Mouse (Mus musculus) MEL (cell line): ENCODE measurements around the gene Ap1m1. TPM values are rescaled to one million over a fixed set of nuclear protein-coding genes. Genes with fewer than 3 reads are reported as not detected.

Experiments used
- DNase-seq: peaks from one replicate; pipeline ENCODE4 v3.0.0; 2011; ENCODE audit warnings: low read depth, low spot score
- H3K27ac ChIP-seq: 2 replicates; pipeline ENCODE4 v1.5.1; 2012; ENCODE audit warnings: low read depth, mild to moderate bottlenecking, control low read depth, low read length, moderate library complexity; ENCODE audit not compliant: control insufficient read depth
- H3K27me3 ChIP-seq, 2 experiments: fragments of 150-350 bp in 1 of 2; sonication (generic) in 1 of 2; 2 replicates each; pipeline ENCODE4 v1.6.1; 2012; ENCODE audit warnings: low read length in 2 of 2, mild to moderate bottlenecking in 2 of 2, improper control_type of control experiment in 1 of 2, moderate library complexity in 1 of 2; ENCODE audit not compliant: insufficient read depth in 2 of 2, control insufficient read depth in 1 of 2
- H3K36me3 ChIP-seq, 2 experiments: 2 replicates each; pipeline ENCODE4 v1.6.1; 2012 to 2014; ENCODE audit warnings: low read length in 2 of 2, improper control_type of control experiment in 1 of 2, inconsistent platforms in 1 of 2, mild to moderate bottlenecking in 1 of 2; ENCODE audit not compliant: insufficient read depth in 2 of 2, control insufficient read depth in 1 of 2
- H3K4me1 ChIP-seq, 2 experiments: fragments of 150-350 bp in 1 of 2; sonication (generic) in 1 of 2; 2 replicates each; pipeline ENCODE4 v1.6.1; 2012; ENCODE audit warnings: low read length in 2 of 2, improper control_type of control experiment in 1 of 2, mild to moderate bottlenecking in 1 of 2; ENCODE audit not compliant: insufficient read depth in 2 of 2, control insufficient read depth in 1 of 2
- H3K4me3 ChIP-seq, 2 experiments: fragments of 150-350 bp in 1 of 2; sonication (generic) in 1 of 2; 2 replicates each; pipeline ENCODE4 v1.5.1; 2012; ENCODE audit warnings: low read depth in 2 of 2, low read length in 2 of 2, mild to moderate bottlenecking in 2 of 2, moderate library complexity in 2 of 2, control low read depth in 1 of 2, improper control_type of control experiment in 1 of 2; ENCODE audit not compliant: control insufficient read depth in 1 of 2, insufficient read depth in 1 of 2
- H3K79me2 ChIP-seq: 2 replicates; pipeline ENCODE4 v1.6.1; 2012; ENCODE audit warnings: mild to moderate bottlenecking, low read length, moderate library complexity; ENCODE audit not compliant: control insufficient read depth, poor library complexity, insufficient read depth
- H3K9ac ChIP-seq: 2 replicates; pipeline ENCODE4 v1.6.1; 2012; ENCODE audit warnings: low read depth, mild to moderate bottlenecking, control low read depth, low read length, moderate library complexity; ENCODE audit not compliant: control insufficient read depth, poor library complexity, severe bottlenecking
- H3K9me3 ChIP-seq: fragments of 150-350 bp; sonication (generic); replicated peaks from 2 replicates; pipeline ENCODE4 v1.6.1; 2012; ENCODE audit warnings: mild to moderate bottlenecking, low read length, improper control_type of control experiment, moderate library complexity; ENCODE audit not compliant: insufficient read depth
- CHD1 ChIP-seq: IDR thresholded peaks from 2 replicates; pipeline ENCODE4 v1.6.1; 2012; ENCODE audit warnings: low read depth, mild to moderate bottlenecking, inconsistent platforms, low read length, improper control_type of control experiment
- CHD2 ChIP-seq: IDR thresholded peaks from 2 replicates; pipeline ENCODE4 v1.6.1; 2011; ENCODE audit warnings: low read length, improper control_type of control experiment
- CTCF ChIP-seq, 3 experiments: IDR thresholded peaks in 2 of 3; conservative IDR thresholded peaks in 1 of 3; 2 replicates each; pipeline ENCODE4 v1.5.1; 2011 to 2012; ENCODE audit warnings: low read length in 3 of 3, low read depth in 2 of 3, mild to moderate bottlenecking in 2 of 3, improper control_type of control experiment in 1 of 3, inconsistent platforms in 1 of 3, mixed read lengths in 1 of 3, moderate library complexity in 1 of 3; ENCODE audit not compliant: control insufficient read depth in 1 of 3, insufficient read depth in 1 of 3, poor library complexity in 1 of 3, severe bottlenecking in 1 of 3
- E2F4 ChIP-seq: IDR thresholded peaks from 2 replicates; pipeline ENCODE4 v1.6.1; 2011; ENCODE audit warnings: low read depth, low read length, improper control_type of control experiment, borderline replicate concordance
- ETS1 ChIP-seq: IDR thresholded peaks from 2 replicates; pipeline ENCODE4 v1.6.1; 2012; ENCODE audit warnings: low read depth, mild to moderate bottlenecking, inconsistent platforms, low read length, improper control_type of control experiment, moderate library complexity
- GABPA ChIP-seq: IDR thresholded peaks from 2 replicates; pipeline ENCODE4 v1.6.1; 2012; ENCODE audit warnings: low read depth, mild to moderate bottlenecking, inconsistent platforms, low read length, improper control_type of control experiment, moderate library complexity
- HCFC1 ChIP-seq: IDR thresholded peaks from 2 replicates; pipeline ENCODE4 v1.6.1; 2012; ENCODE audit warnings: low read depth, mild to moderate bottlenecking, inconsistent platforms, low read length, improper control_type of control experiment, moderate library complexity
- JUND ChIP-seq: IDR thresholded peaks from 2 replicates; pipeline ENCODE4 v1.6.1; 2011; ENCODE audit warnings: low read depth, mild to moderate bottlenecking, improper control_type of control experiment, low read length
- KAT2A ChIP-seq: conservative IDR thresholded peaks from 2 replicates; pipeline ENCODE4 v1.6.1; 2012; ENCODE audit warnings: low read depth, low read length, improper control_type of control experiment, inconsistent platforms
- MAFK ChIP-seq: IDR thresholded peaks from 2 replicates; pipeline ENCODE4 v1.6.1; 2011; ENCODE audit warnings: low read depth, mild to moderate bottlenecking, low read length, improper control_type of control experiment, borderline replicate concordance
- MAZ ChIP-seq: IDR thresholded peaks from 2 replicates; pipeline ENCODE4 v1.6.1; 2012; ENCODE audit warnings: low read depth, mild to moderate bottlenecking, inconsistent platforms, low read length, improper control_type of control experiment
- MXI1 ChIP-seq: IDR thresholded peaks from 2 replicates; pipeline ENCODE4 v1.6.1; 2011; ENCODE audit warnings: mild to moderate bottlenecking, low read depth, low read length, improper control_type of control experiment
- NRF1 ChIP-seq: IDR thresholded peaks from 2 replicates; pipeline ENCODE4 v1.6.1; 2014; ENCODE audit warnings: low read depth, mild to moderate bottlenecking, inconsistent platforms, low read length, improper control_type of control experiment, moderate library complexity; ENCODE audit not compliant: poor library complexity, insufficient read depth, severe bottlenecking
- POLR2AphosphoS2 ChIP-seq: IDR thresholded peaks from 2 replicates; pipeline ENCODE4 v1.6.1; 2011; ENCODE audit warnings: low read length, improper control_type of control experiment
- RAD21 ChIP-seq: IDR thresholded peaks from 2 replicates; pipeline ENCODE4 v1.6.1; 2011; ENCODE audit warnings: mild to moderate bottlenecking, low read depth, low read length, improper control_type of control experiment
- SIN3A ChIP-seq: IDR thresholded peaks from 2 replicates; pipeline ENCODE4 v1.6.1; 2012; ENCODE audit warnings: low read length, improper control_type of control experiment, inconsistent platforms
- SMC3 ChIP-seq: IDR thresholded peaks from 2 replicates; pipeline ENCODE4 v1.6.1; 2011; ENCODE audit warnings: low read depth, low read length, improper control_type of control experiment
- TAL1 ChIP-seq: IDR thresholded peaks from 2 replicates; pipeline ENCODE4 v1.6.1; 2012; ENCODE audit warnings: mild to moderate bottlenecking, inconsistent platforms, low read length, moderate library complexity, mixed read lengths
- ZC3H11A ChIP-seq: IDR thresholded peaks from 2 replicates; pipeline ENCODE4 v1.6.1; 2012; ENCODE audit warnings: low read depth, mild to moderate bottlenecking, inconsistent platforms, low read length, improper control_type of control experiment
- ZKSCAN1 ChIP-seq: IDR thresholded peaks from 2 replicates; pipeline ENCODE4 v1.6.1; 2012; ENCODE audit warnings: low read depth, mild to moderate bottlenecking, inconsistent platforms, low read length, improper control_type of control experiment, moderate library complexity
- polyA plus RNA-seq, 2 experiments: library from polyadenylated mRNA; stranded (reverse) in 1 of 2; unstranded in 1 of 2; fragments of >175 nt in 1 of 2; fragments of >200 nt in 1 of 2; gene quantifications; 2 replicates each; pipeline versions ENCODE4 v1.2.1 to v1.2.4; 2012; ENCODE audit warnings: low replicate concordance in 2 of 2, low read depth in 1 of 2; ENCODE audit not compliant: insufficient read length in 2 of 2, insufficient read depth in 1 of 2, missing spikeins in 1 of 2
- total RNA-seq: library from RNA; depleted of rRNA; stranded (reverse); fragments of 300-350 nt; gene quantifications from 2 replicates; pipeline ENCODE4 v1.2.3, GENCODE M21; 2012

Ap1m1 gene
- total and polyA plus RNA-seq, 3 experiments, result 47.4 to 117 TPM; not detected in 1

DNA sequence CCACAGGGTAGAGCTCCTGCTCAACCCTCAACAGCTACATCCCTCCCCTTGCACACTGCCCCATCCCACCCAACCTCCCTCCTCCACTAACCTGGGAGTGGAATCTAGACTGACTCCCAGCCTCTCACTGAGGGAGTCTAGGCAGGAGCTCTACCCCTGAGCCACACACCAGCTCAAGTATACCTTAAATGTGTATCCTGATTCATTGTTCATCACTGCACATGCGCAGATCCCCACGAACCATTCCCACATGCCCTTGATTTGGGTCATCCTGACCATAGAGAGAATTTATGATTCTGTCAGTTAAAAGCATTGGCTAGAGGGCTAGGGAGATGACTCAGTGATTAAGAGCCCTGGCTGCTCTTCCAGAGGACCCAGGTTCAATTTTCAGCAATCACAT lies 22.9 kb downstream of the Ap1m1 start:
- Histone ChIP-seq H3K36me3 (peaks cover 0 to 3% of the 10 kb centered on the region in 2 experiments; a peak in 2 of 4 replicates), H3K27ac (no peak overlapping the region), H3K9ac (no peak overlapping the region), H3K27me3 (no peaks in the 10 kb centered on the region), H3K4me3 (no peak overlapping the region), H3K9me3 (no peaks in the 10 kb centered on the region)
- no peak for TF ChIP-seq SMC3
- no peak for TF ChIP-seq CHD2
- TF ChIP-seq NRF1, result no peak
- TF ChIP-seq ETS1, result no peak
- no peak for TF ChIP-seq CTCF (IDR thresholded peaks at IDR 0.05 in 2 of 3, conservative IDR thresholded peaks at IDR 0.05 in 1 of 3; ENCODE audit: control insufficient read depth in 1 of 3, insufficient read depth in 1 of 3, low read depth in 2 of 3, low read length in 3 of 3, poor library complexity in 1 of 3, severe bottlenecking in 1 of 3)
- TF ChIP-seq E2F4, result no peak
- no peak for TF ChIP-seq ZC3H11A
- no peak for TF ChIP-seq JUND
- no peak for TF ChIP-seq HCFC1
- no peak for TF ChIP-seq MAZ
- TF ChIP-seq POLR2AphosphoS2, result no peak
- no peak for TF ChIP-seq MAFK
- TF ChIP-seq MXI1, result no peak
- TF ChIP-seq, all 39 proteins: peak for 0
- Histone ChIP-seq H3K79me2 (no peaks in the 10 kb centered on the region), H3K4me1 (peaks cover 0 to 2% of the 10 kb centered on the region in 2 experiments; a peak in 1 of 4 replicates)
- no peak for DNase-seq

DNA sequence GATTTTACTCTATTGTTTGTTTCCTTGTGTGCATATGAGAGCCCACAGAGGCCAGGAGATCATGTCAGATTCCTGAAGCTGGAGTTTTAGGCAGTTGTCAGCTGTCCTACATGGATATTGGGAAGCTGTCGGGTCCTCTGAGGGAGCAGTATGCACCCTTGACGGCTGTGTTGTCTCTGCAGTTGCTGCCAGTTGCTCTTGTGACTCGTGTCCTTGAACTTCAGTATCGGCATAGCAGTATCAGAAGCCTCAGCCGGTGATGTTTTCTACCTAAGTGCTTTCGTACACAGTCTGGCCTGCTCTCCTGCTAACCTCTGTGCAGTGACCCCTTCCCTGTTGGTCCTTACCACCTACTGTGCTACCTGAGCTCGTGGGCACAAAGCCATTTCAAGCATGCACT lies 23.6 kb downstream of the Ap1m1 start:
- Histone ChIP-seq H3K9me3 (no peaks in the 10 kb centered on the region), H3K4me3 (no peak overlapping the region), H3K79me2 (no peaks in the 10 kb centered on the region), H3K27me3 (no peaks in the 10 kb centered on the region), H3K36me3 (peaks cover 0 to 7% of the 10 kb centered on the region in 2 experiments; a peak in 2 of 4 replicates), H3K4me1 (peaks cover 0 to 8% of the 10 kb centered on the region in 2 experiments; a peak in 2 of 4 replicates), H3K9ac (no peak overlapping the region), H3K27ac (no peak overlapping the region)
- TF ChIP-seq ETS1 (no peak), MAZ (no peak), SIN3A (no peak), RAD21 (no peak), KAT2A (no peak), GABPA (no peak), HCFC1 (no peak), TAL1 (no peak), MAFK (no peak), ZKSCAN1 (no peak), MXI1 (no peak), CHD1 (no peak)
- no peak for DNase-seq
